Mouse (Mus musculus) midbrain, embryonic 12.5 days (tissue): ENCODE data around the gene Hepacam. TPM values are rescaled to one million over a fixed set of nuclear protein-coding genes. Genes with fewer than 3 reads are reported as not detected.

Source experiments
- polyA plus RNA-seq: library from polyadenylated mRNA; unstranded; fragments of >200 nt; fragmentation: Nextera tagmentation; extraction: Ambion mirVana; gene quantifications from 2 replicates; pipeline ENCODE4 v1.2.1, GENCODE M21; 2016

Hepacam gene
- polyA plus RNA-seq, 1 experiment from 2014 or later, result 0.26 TPM

Other genes starting within 250 kb of the Hepacam start
- gene Pknox2, start 219.9 kb upstream of the Hepacam start, polyA plus RNA-seq, result 32.3 and 33.7 TPM in 2 replicates
- 15.4 and 16.2 TPM in 2 replicates for gene Tmem218, start 159.1 kb upstream of the Hepacam start, polyA plus RNA-seq
- gene Slc37a2, start 111.6 kb upstream of the Hepacam start, polyA plus RNA-seq, result 1.1 TPM in 2 replicates
- 11.3 and 13.5 TPM in 2 replicates for gene Ccdc15, start 18.9 kb upstream of the Hepacam start, polyA plus RNA-seq
- 6.1 and 6.2 TPM in 2 replicates for gene Robo4, start 34.5 kb downstream of the Hepacam start, polyA plus RNA-seq
- gene Robo3, start 65.9 kb downstream of the Hepacam start, polyA plus RNA-seq, result 52.2 and 65.0 TPM in 2 replicates
- 45.7 and 53.3 TPM in 2 replicates for gene Msantd2, start 122.0 kb downstream of the Hepacam start, polyA plus RNA-seq
- gene Esam, start 160.7 kb downstream of the Hepacam start, polyA plus RNA-seq, result 29.3 and 30.2 TPM in 2 replicates
- gene Vsig2, start 171.9 kb downstream of the Hepacam start, polyA plus RNA-seq, result 0.56 TPM in 1 of 2 replicates, not detected in the other
- 3.0 and 3.4 TPM in 2 replicates for gene Nrgn, start 185.6 kb downstream of the Hepacam start, polyA plus RNA-seq
- gene Siae, start 188.3 kb downstream of the Hepacam start, polyA plus RNA-seq, result 6.8 and 7.7 TPM in 2 replicates
- gene Spa17, start 246.4 kb downstream of the Hepacam start, polyA plus RNA-seq, result 13.2 and 15.9 TPM in 2 replicates